17 mouse cellular contexts compared by ENCODE assay signal in the genomic region with DNA sequence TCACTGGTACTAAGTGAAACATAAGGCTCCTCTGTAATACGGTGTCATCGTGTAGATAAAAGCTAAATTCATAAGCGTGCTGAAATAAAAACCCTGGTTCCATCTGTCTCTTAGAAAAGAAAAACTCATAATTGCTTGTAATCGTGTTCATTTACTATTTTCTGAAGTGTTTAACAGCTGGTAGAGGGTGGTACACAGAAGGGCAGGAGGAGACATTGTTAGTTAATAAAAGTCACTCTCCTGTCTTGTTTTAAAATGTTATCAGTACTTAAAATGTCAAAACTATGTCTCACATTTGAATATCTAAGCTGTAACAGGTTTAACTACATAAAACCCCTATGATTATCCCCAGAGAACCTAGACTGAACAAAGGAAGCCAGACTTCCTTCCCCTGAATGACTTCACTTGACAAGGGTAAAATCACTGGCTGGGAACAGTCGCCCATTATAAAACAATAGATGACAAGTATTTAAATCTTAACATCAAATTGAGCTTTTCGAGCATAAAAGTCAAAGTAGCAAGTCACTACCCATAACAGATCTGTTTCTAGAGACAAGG.
"Had no signal": no experiment of that assay in that cellular context is flagged by ENCODE, and none has a peak within 500 bp of the region (broad histone marks: within the 10 kb centered on the region; RNA-seq: fewer than 3 reads in every experiment).

No protein-coding gene starts in this region.

- H3K9ac ChIP-seq: limb, embryonic 15.5 days; liver, embryonic 13.5 days; liver, postnatal 0 days; lung, embryonic 15.5 days; midbrain, embryonic 12.5 days; neural tube, embryonic 13.5 days; stomach, embryonic 15.5 days had no signal

- H3K4me1 ChIP-seq: limb, embryonic 15.5 days; liver, embryonic 13.5 days; lung, embryonic 15.5 days; megakaryocyte, embryonic 14.5 days; midbrain, embryonic 12.5 days; neural tube, embryonic 13.5 days; stomach, embryonic 15.5 days had no signal

- DNase-seq: kidney, adult 18-20 months; kidney, postnatal 10 days; kidney, postnatal 4 days; liver, embryonic 13.5 days; liver, postnatal 0 days; lung, postnatal 14 days; retina, postnatal 1 day; thymus, adult 2 months; thymus, postnatal 25 days had no signal

- H3K9me3 ChIP-seq: limb, embryonic 15.5 days; lung, embryonic 15.5 days; megakaryocyte, embryonic 14.5 days; midbrain, embryonic 12.5 days; neural tube, embryonic 13.5 days; stomach, embryonic 15.5 days had no signal

- H3K27me3 ChIP-seq: limb, embryonic 15.5 days; liver, embryonic 13.5 days; lung, embryonic 15.5 days; megakaryocyte, embryonic 14.5 days; midbrain, embryonic 12.5 days; neural tube, embryonic 13.5 days; stomach, embryonic 15.5 days had no signal

- ATAC-seq: liver, postnatal 0 days; midbrain, embryonic 16.5 days had no signal

- H3K4me3 ChIP-seq: limb, embryonic 15.5 days; liver, embryonic 13.5 days; lung, embryonic 15.5 days; megakaryocyte, embryonic 14.5 days; midbrain, embryonic 12.5 days; neural tube, embryonic 13.5 days; stomach, embryonic 15.5 days had no signal

- H3K36me3 ChIP-seq: limb, embryonic 15.5 days; liver, embryonic 13.5 days; lung, embryonic 15.5 days; midbrain, embryonic 12.5 days; neural tube, embryonic 13.5 days; stomach, embryonic 15.5 days had no signal

- H3K4me2 ChIP-seq: limb, embryonic 15.5 days; liver, embryonic 13.5 days; lung, embryonic 15.5 days; midbrain, embryonic 12.5 days; neural tube, embryonic 13.5 days; stomach, embryonic 15.5 days had no signal

- H3K27ac ChIP-seq: limb, embryonic 15.5 days; liver, embryonic 13.5 days; lung, embryonic 15.5 days; macrophage; midbrain, embryonic 12.5 days; neural tube, embryonic 13.5 days; stomach, embryonic 15.5 days had no signal
